9 mouse cellular contexts compared by ENCODE assay signal in the genomic region with DNA sequence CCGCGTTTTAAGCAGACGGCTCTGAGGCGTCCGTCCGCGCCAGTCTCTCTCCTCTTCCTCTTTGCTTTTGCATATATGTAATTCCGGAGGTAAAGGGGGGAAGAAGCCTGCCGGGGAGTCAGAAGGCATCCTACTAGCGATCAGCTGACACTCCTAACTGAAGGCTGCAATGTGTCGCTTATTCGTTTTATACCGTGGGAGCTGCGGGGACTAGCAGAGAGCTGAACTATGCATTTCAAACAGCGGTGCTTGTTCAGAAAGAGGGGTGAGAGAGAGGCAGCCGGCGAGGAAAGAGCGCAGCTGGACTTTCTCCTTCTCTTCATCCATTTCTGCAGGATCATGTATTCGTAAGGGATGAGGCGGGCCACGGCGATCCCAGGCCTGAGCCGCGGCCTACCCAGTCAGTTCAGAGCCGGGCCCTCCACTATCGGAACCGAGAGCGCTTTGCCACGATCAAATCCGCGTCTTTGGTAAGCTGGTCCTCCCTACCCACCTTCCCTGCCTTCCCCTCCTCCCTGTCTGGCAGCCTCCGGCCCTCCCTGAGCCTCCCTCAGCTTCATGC. TPM values are rescaled to one million over a fixed set of nuclear protein-coding genes. Genes with fewer than 3 reads are reported as not detected.
DNase-seq lines count a peak whose midpoint lies in the region; ATAC-seq and TF ChIP-seq lines count a peak whose summit lies in the region.
"Had no signal": no experiment of that assay in that cellular context is flagged by ENCODE, and none has a peak within 500 bp of the region (broad histone marks: within the 10 kb centered on the region; RNA-seq: fewer than 3 reads in every experiment).

No protein-coding gene starts in this region.

- peak overlapping the region; percentile 68 for H3K4me3 ChIP-seq in cortical plate, adult 2 months (ENCODE audit: insufficient read depth, low read length)
- H3K4me3 ChIP-seq in heart, embryonic 11.5 days (ENCODE audit: low read depth, low read length): peak overlapping the region; percentile 53
- H3K4me3 ChIP-seq in layer of hippocampus, adult 2 months: peak overlapping the region; percentile 73
- peak overlapping the region; percentile 40 for H3K4me3 ChIP-seq in midbrain, embryonic 11.5 days (ENCODE audit: low read depth, low read length)
- H3K4me3 ChIP-seq in stomach, embryonic 16.5 days (replicated peaks; ENCODE audit: low read length): peak overlapping the region; percentile 45
- H3K4me3 ChIP-seq: liver, embryonic 15.5 days had no signal

- H3K36me3 ChIP-seq in heart, embryonic 11.5 days (ENCODE audit: control insufficient read depth, insufficient read depth, low read length): no peaks in the 10 kb centered on the region
- no peaks in the 10 kb centered on the region for H3K36me3 ChIP-seq in midbrain, embryonic 11.5 days (ENCODE audit: control insufficient read depth, insufficient read depth, low read length)
- no peaks in the 10 kb centered on the region for H3K36me3 ChIP-seq in stomach, embryonic 16.5 days (ENCODE audit: control insufficient read depth, insufficient read depth, low read length)

- TF ChIP-seq POLR2A in cortical plate, adult 2 months (IDR thresholded peaks at IDR 0.05; ENCODE audit: extremely low read depth, insufficient read depth, low read length): peak; percentile 75

- H3K9ac ChIP-seq in heart, embryonic 11.5 days (ENCODE audit: low read depth, low read length): peak overlapping the region; percentile 65
- peak overlapping the region; percentile 69 for H3K9ac ChIP-seq in midbrain, embryonic 11.5 days (ENCODE audit: low read length)
- H3K9ac ChIP-seq in stomach, embryonic 16.5 days (ENCODE audit: low read length): peak overlapping the region; percentile 72
- H3K9ac ChIP-seq: liver, embryonic 15.5 days had no signal

- peak overlapping the region; percentile 72 for H3K4me2 ChIP-seq in heart, embryonic 11.5 days
- H3K4me2 ChIP-seq in midbrain, embryonic 11.5 days: peak overlapping the region; percentile 67
- peak overlapping the region; percentile 72 for H3K4me2 ChIP-seq in stomach, embryonic 16.5 days (ENCODE audit: low read depth, low read length)
- H3K4me2 ChIP-seq: liver, embryonic 15.5 days had no signal

- no peaks in the 10 kb centered on the region for H3K27me3 ChIP-seq in heart, embryonic 11.5 days (ENCODE audit: control insufficient read depth, insufficient read depth, low read length)
- H3K27me3 ChIP-seq in midbrain, embryonic 11.5 days (ENCODE audit: control insufficient read depth, insufficient read depth, low read length): no peaks in the 10 kb centered on the region
- no peaks in the 10 kb centered on the region for H3K27me3 ChIP-seq in stomach, embryonic 16.5 days (ENCODE audit: control insufficient read depth, insufficient read depth, low read length)
- H3K27me3 ChIP-seq: liver, embryonic 15.5 days had no signal

- H3K27ac ChIP-seq in cortical plate, adult 2 months (ENCODE audit: insufficient read depth, low read length): peak overlapping the region; percentile 64
- no peak overlapping the region for H3K27ac ChIP-seq in heart, embryonic 11.5 days (ENCODE audit: low read depth, low read length)
- H3K27ac ChIP-seq in layer of hippocampus, adult 2 months: peak overlapping the region; percentile 98
- peak overlapping the region; percentile 74 for H3K27ac ChIP-seq in midbrain, embryonic 11.5 days (ENCODE audit: low read depth, low read length)
- peak overlapping the region; percentile 81 for H3K27ac ChIP-seq in stomach, embryonic 16.5 days (ENCODE audit: low read length)
- H3K27ac ChIP-seq: liver, embryonic 15.5 days had no signal

- no peak for TF ChIP-seq CTCF in cortical plate, adult 2 months (IDR thresholded peaks at IDR 0.05; ENCODE audit: extremely low read depth, insufficient read depth, low read length)
- TF ChIP-seq CTCF in layer of hippocampus, adult 2 months (conservative IDR thresholded peaks at IDR 0.05): no peak

- no peak; the same call in 1 of the 2 replicates for ATAC-seq in heart, embryonic 11.5 days (replicated peaks; ENCODE audit: insufficient number of reproducible peaks, low FRiP score, low TSS enrichment)
- peak; percentile 43 for ATAC-seq in midbrain, embryonic 11.5 days (ENCODE audit: low FRiP score)
- ATAC-seq in stomach, embryonic 16.5 days (ENCODE audit: insufficient read depth, low FRiP score): no peak

- H3K9me3 ChIP-seq in heart, embryonic 11.5 days (replicated peaks; ENCODE audit: control insufficient read depth, low read length): no peaks in the 10 kb centered on the region
- no peaks in the 10 kb centered on the region for H3K9me3 ChIP-seq in midbrain, embryonic 11.5 days (ENCODE audit: control insufficient read depth, low read length)
- H3K9me3 ChIP-seq in stomach, embryonic 16.5 days (replicated peaks; ENCODE audit: control insufficient read depth, low read length): no peaks in the 10 kb centered on the region
- H3K9me3 ChIP-seq: liver, embryonic 15.5 days had no signal

- peak; percentile 43 to 56 for DNase-seq in left cerebral cortex, adult 18-20 months (ENCODE audit: low spot score in 2 of 2)
- no peak for DNase-seq in left cerebral cortex, adult 11 months (ENCODE audit: low spot score)
- DNase-seq in layer of hippocampus, adult 2 months (ENCODE audit: low spot score in 2 of 2): peak; percentile 53 to 61
- DNase-seq in midbrain, embryonic 11.5 days (ENCODE audit: low spot score, missing footprints): peak; percentile 95
- DNase-seq in urinary bladder, postnatal 10 days (ENCODE audit: low spot score): no peak

- WGBS in heart, embryonic 11.5 days (ENCODE audit: insufficient replicate concordance): 6% methylated on average over 32 of the region's 32 CpGs
- WGBS in midbrain, embryonic 11.5 days: 2% methylated on average over 32 of the region's 32 CpGs
- 13% methylated on average over 32 of the region's 32 CpGs for WGBS in stomach, embryonic 16.5 days

- no peaks in the 10 kb centered on the region for H3K4me1 ChIP-seq in cortical plate, adult 2 months (ENCODE audit: control insufficient read depth, insufficient read depth, low read length)
- peaks cover 4% of the 10 kb centered on the region; the same call in 1 of the 2 replicates for H3K4me1 ChIP-seq in heart, embryonic 11.5 days (ENCODE audit: control insufficient read depth, insufficient read depth, low read length)
- H3K4me1 ChIP-seq in midbrain, embryonic 11.5 days (ENCODE audit: control insufficient read depth, insufficient read depth, low read length): peaks cover 8% of the 10 kb centered on the region; the same call in 1 of the 2 replicates
- H3K4me1 ChIP-seq in stomach, embryonic 16.5 days (ENCODE audit: control insufficient read depth, insufficient read depth, low read length): no peaks in the 10 kb centered on the region

RNA-seq across cellular contexts. Expression of a gene that starts 46.6 kb away (rescaled TPM):
- 100 to 1,000 TPM; 712 to 741 TPM for total RNA-seq in left cerebral cortex, adult 18-20 months (2021)
- polyA plus RNA-seq in cortical plate, adult 2 months (2012; rRNA removed): 738 and 746 TPM in 2 replicates
- 571 and 603 TPM in 2 replicates for polyA plus RNA-seq in heart, embryonic 11.5 days (2014; fragmentation: Nextera tagmentation; extraction: Ambion mirVana)
- total RNA-seq in layer of hippocampus, adult 2 months (2021): 100 to 1,000 TPM; 696 to 743 TPM
- polyA plus RNA-seq in midbrain, embryonic 11.5 days (2014; fragmentation: Nextera tagmentation; extraction: Ambion mirVana): 893 and 966 TPM in 2 replicates
- polyA plus RNA-seq in stomach, embryonic 16.5 days (2015; fragmentation: Nextera tagmentation; extraction: Ambion mirVana): 666 and 677 TPM in 2 replicates

Comparison
In these comparisons a context has a peak if more than half of its experiments do, and no peak if none do; other contexts are left out.
1. DNase-seq: peak in left cerebral cortex, adult 18-20 months (2 of 2), layer of hippocampus, adult 2 months (2 of 2) and midbrain, embryonic 11.5 days (single experiment); none in left cerebral cortex, adult 11 months (single experiment) and urinary bladder, postnatal 10 days (single experiment).
2. Peak in every context shown above with its lines, with median percentiles within 50 percentile points of each other: H3K4me3 ChIP-seq, H3K4me2 ChIP-seq and H3K9ac ChIP-seq.